9 mouse cellular contexts compared by ENCODE assay signal in the genomic region with DNA sequence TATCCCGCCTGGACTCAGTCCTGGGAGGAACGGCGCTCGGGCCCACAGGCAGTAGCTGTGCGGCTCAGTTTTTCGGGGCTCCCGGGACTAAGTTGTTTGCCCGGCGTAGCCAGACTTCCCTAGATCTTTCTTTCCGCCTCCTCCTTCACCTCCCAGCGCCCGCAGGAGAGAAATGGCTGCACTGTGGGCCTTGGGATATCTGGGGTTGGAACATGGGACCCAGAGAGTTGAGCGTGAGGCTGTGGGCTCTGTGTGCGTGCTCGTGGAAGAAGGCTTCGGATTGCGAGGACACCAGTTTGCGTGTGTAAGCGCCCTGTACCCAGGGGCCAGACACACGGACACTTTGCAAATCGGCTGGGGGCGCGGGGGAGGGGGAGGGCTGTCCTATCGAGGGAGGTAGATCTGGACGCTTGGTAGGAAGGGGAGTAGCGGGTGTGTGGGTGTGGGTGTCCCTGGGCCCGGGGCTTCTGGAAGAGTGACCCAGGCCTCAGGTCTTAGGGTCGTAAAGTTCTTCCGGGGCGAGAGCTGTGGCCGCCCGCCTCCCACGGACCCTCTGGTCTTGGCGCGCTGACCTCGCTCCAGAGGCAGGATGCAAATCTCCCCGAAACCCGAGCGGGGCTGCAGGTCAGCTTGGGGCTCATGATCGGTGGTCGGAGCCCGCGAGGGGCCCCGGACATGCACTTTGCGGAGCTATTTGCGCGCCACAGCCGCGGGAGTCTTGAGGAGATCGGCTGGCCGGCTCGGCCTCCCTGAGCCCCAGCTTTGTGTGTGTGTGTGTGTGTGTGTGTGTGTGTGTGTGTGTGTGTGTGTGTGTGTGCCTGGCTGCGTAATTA. TPM values are rescaled to one million over a fixed set of nuclear protein-coding genes. Genes with fewer than 3 reads are reported as not detected.
DNase-seq lines count a peak whose midpoint lies in the region; ATAC-seq and TF ChIP-seq lines count a peak whose summit lies in the region.
"Had no signal": no experiment of that assay in that cellular context is flagged by ENCODE, and none has a peak within 500 bp of the region (broad histone marks: within the 10 kb centered on the region; RNA-seq: fewer than 3 reads in every experiment).

No protein-coding gene starts in this region.

- no peak for DNase-seq in heart, adult 11 months
- peak; percentile 42 for DNase-seq in ZHBTc4 (ENCODE audit: low read depth, low spot score)
- peak; percentile 68 for DNase-seq in hindbrain, embryonic 11.5 days (ENCODE audit: low spot score)
- DNase-seq in midbrain, embryonic 11.5 days (ENCODE audit: low spot score, missing footprints) = peak; percentile 98
- DNase-seq in spleen, postnatal 10 days (ENCODE audit: low spot score in 2 of 2) = no peak
- DNase-seq in ovary, postnatal 36 days (ENCODE audit: low spot score) = no peak
- DNase-seq in lung, postnatal 0 days (ENCODE audit: low spot score) = no peak
- DNase-seq: left cerebral cortex, postnatal 4 days had no signal

- under 1% methylated on average over 52 of the region's 53 CpGs for WGBS in heart, embryonic 13.5 days
- WGBS in hindbrain, embryonic 11.5 days = under 1% methylated on average over 53 of the region's 53 CpGs
- WGBS in midbrain, embryonic 11.5 days = under 1% methylated on average over 48 of the region's 53 CpGs
- 2% methylated on average over 42 of the region's 53 CpGs for WGBS in lung, postnatal 0 days

- no peaks in the 10 kb centered on the region for H3K9me3 ChIP-seq in heart, embryonic 13.5 days
- no peaks in the 10 kb centered on the region for H3K9me3 ChIP-seq in hindbrain, embryonic 11.5 days (ENCODE audit: control insufficient read depth, low read length)
- H3K9me3 ChIP-seq in midbrain, embryonic 11.5 days (ENCODE audit: control insufficient read depth, low read length) = no peaks in the 10 kb centered on the region
- H3K9me3 ChIP-seq in lung, postnatal 0 days (ENCODE audit: low read length) = no peaks in the 10 kb centered on the region

- ATAC-seq in heart, embryonic 13.5 days (ENCODE audit: extremely low read depth, insufficient number of reproducible peaks, low FRiP score, low TSS enrichment) = no peak
- peak; percentile 25; the same call in 1 of the 2 replicates for ATAC-seq in hindbrain, embryonic 11.5 days (ENCODE audit: low FRiP score)
- ATAC-seq in midbrain, embryonic 11.5 days (ENCODE audit: low FRiP score) = no peak
- no peak for ATAC-seq in lung, postnatal 0 days

- H3K4me3 ChIP-seq in heart, embryonic 13.5 days = peak overlapping the region; percentile 35
- H3K4me3 ChIP-seq in hindbrain, embryonic 11.5 days (ENCODE audit: low read depth, low read length) = peak overlapping the region; percentile 28
- peak overlapping the region; percentile 40 for H3K4me3 ChIP-seq in midbrain, embryonic 11.5 days (ENCODE audit: low read depth, low read length)
- H3K4me3 ChIP-seq in lung, postnatal 0 days (ENCODE audit: low read depth, low read length) = no peak overlapping the region; the same call in 1 of the 2 replicates

- no peaks in the 10 kb centered on the region for H3K36me3 ChIP-seq in heart, embryonic 13.5 days
- no peaks in the 10 kb centered on the region for H3K36me3 ChIP-seq in hindbrain, embryonic 11.5 days (ENCODE audit: control insufficient read depth, insufficient read depth, low read length)
- no peaks in the 10 kb centered on the region for H3K36me3 ChIP-seq in midbrain, embryonic 11.5 days (ENCODE audit: control insufficient read depth, insufficient read depth, low read length)
- H3K36me3 ChIP-seq in lung, postnatal 0 days (ENCODE audit: insufficient read depth, low read length) = no peaks in the 10 kb centered on the region

- H3K4me1 ChIP-seq in heart, embryonic 13.5 days = peaks cover 21% of the 10 kb centered on the region
- peaks cover 9% of the 10 kb centered on the region; the same call in 1 of the 2 replicates for H3K4me1 ChIP-seq in hindbrain, embryonic 11.5 days (replicated peaks; ENCODE audit: control insufficient read depth, insufficient read depth, low read length)
- peaks cover 12% of the 10 kb centered on the region for H3K4me1 ChIP-seq in midbrain, embryonic 11.5 days (ENCODE audit: control insufficient read depth, insufficient read depth, low read length)
- no peaks in the 10 kb centered on the region; the same call in 1 of the 2 replicates for H3K4me1 ChIP-seq in lung, postnatal 0 days (ENCODE audit: insufficient read depth, low read depth, low read length)

- H3K4me2 ChIP-seq in heart, embryonic 13.5 days = peak overlapping the region; percentile 61
- H3K4me2 ChIP-seq in hindbrain, embryonic 11.5 days (replicated peaks; ENCODE audit: low read depth, low read length) = peak overlapping the region; percentile 48
- H3K4me2 ChIP-seq in midbrain, embryonic 11.5 days = peak overlapping the region; percentile 41
- H3K4me2 ChIP-seq in lung, postnatal 0 days (replicated peaks; ENCODE audit: low read depth, low read length) = no peak overlapping the region

- H3K27ac ChIP-seq in heart, embryonic 13.5 days (replicated peaks) = no peak overlapping the region
- H3K27ac ChIP-seq in hindbrain, embryonic 11.5 days (ENCODE audit: low read depth, low read length) = no peak overlapping the region
- H3K27ac ChIP-seq in midbrain, embryonic 11.5 days (ENCODE audit: low read depth, low read length) = peak overlapping the region; percentile 8; the same call in 1 of the 2 replicates
- no peak overlapping the region for H3K27ac ChIP-seq in lung, postnatal 0 days (ENCODE audit: low read length)

- peaks cover 100% of the 10 kb centered on the region for H3K27me3 ChIP-seq in heart, embryonic 13.5 days (replicated peaks)
- H3K27me3 ChIP-seq in hindbrain, embryonic 11.5 days (ENCODE audit: control insufficient read depth, insufficient read depth, low read length) = peaks cover 93% of the 10 kb centered on the region
- peaks cover 96% of the 10 kb centered on the region for H3K27me3 ChIP-seq in midbrain, embryonic 11.5 days (ENCODE audit: control insufficient read depth, insufficient read depth, low read length)
- H3K27me3 ChIP-seq in lung, postnatal 0 days (replicated peaks; ENCODE audit: insufficient read depth, low read length) = peaks cover 93% of the 10 kb centered on the region

- H3K9ac ChIP-seq in heart, embryonic 13.5 days = no peak overlapping the region
- peak overlapping the region; percentile 29; the same call in 1 of the 2 replicates for H3K9ac ChIP-seq in hindbrain, embryonic 11.5 days (ENCODE audit: low read depth, low read length)
- H3K9ac ChIP-seq in midbrain, embryonic 11.5 days (ENCODE audit: low read length) = peak overlapping the region; percentile 57
- H3K9ac ChIP-seq in lung, postnatal 0 days (replicated peaks; ENCODE audit: low read depth) = no peak overlapping the region

- TF ChIP-seq CTCF in lung, postnatal 0 days (IDR thresholded peaks at IDR 0.05) = no peak

- no peak for TF ChIP-seq EP300 in lung, postnatal 0 days (IDR thresholded peaks at IDR 0.05)

RNA-seq across cellular contexts. Expression of a gene that starts 17.6 kb away (rescaled TPM):
- 0.40 and 0.62 TPM in 2 replicates for polyA plus RNA-seq in heart, embryonic 13.5 days (2015; fragmentation: Nextera tagmentation; extraction: Ambion mirVana)
- polyA plus RNA-seq in hindbrain, embryonic 11.5 days (2014; fragmentation: Nextera tagmentation; extraction: Ambion mirVana) = 21.9 and 24.4 TPM in 2 replicates
- polyA plus RNA-seq in midbrain, embryonic 11.5 days (2014; fragmentation: Nextera tagmentation; extraction: Ambion mirVana) = 55.5 and 61.5 TPM in 2 replicates
- polyA plus RNA-seq in lung, postnatal 0 days (2015; fragmentation: Nextera tagmentation; extraction: Ambion mirVana) = not detected in 2 replicates

Comparison
In these comparisons a context has a peak if more than half of its experiments do, and no peak if none do; other contexts are left out.
1. H3K9ac ChIP-seq: peak in hindbrain, embryonic 11.5 days (single experiment) and midbrain, embryonic 11.5 days (single experiment); none in heart, embryonic 13.5 days (single experiment) and lung, postnatal 0 days (single experiment).
2. DNase-seq: peak in ZHBTc4 (single experiment), hindbrain, embryonic 11.5 days (single experiment) and midbrain, embryonic 11.5 days (single experiment); none in heart, adult 11 months (single experiment), spleen, postnatal 10 days (0 of 2), ovary, postnatal 36 days (single experiment) and lung, postnatal 0 days (single experiment).
3. RNA of a gene that starts 17.6 kb away (polyA plus RNA-seq): 55.5 to 61.5 TPM in midbrain, embryonic 11.5 days and 21.9 to 24.4 TPM in hindbrain, embryonic 11.5 days; 0.40 to 0.62 TPM in heart, embryonic 13.5 days and not detected in lung, postnatal 0 days; every median in the first group is over 10 times any median in the second.